In genomic region chr15:5238073-5238472, GRCm38 (mm10) we compare ENCODE assay signal across 25 mouse cellular contexts. TPM values are rescaled to one million over a fixed set of nuclear protein-coding genes. Genes with fewer than 3 reads are reported as not detected.
DNase-seq lines count a peak whose midpoint lies in the region; ATAC-seq and TF ChIP-seq lines count a peak whose summit lies in the region.
"Had no signal": no experiment of that assay in that cellular context is flagged by ENCODE, and none has a peak within 500 bp of the region (broad histone marks: within the 10 kb centered on the region; RNA-seq: fewer than 3 reads in every experiment).

No protein-coding gene starts in this region.

- in situ Hi-C loops in CH12.LX (cut with MboI; ENCODE audit: low pct_ligation_motif_present, low pct_unique_long_range_greater_than_20kb, low sequenced_read_pairs): loop anchor here (25.0 kb wide), 3 partner anchors 374 to 974 kb away; no protein-coding TSS in a partner anchor

- no peak for TF ChIP-seq POLR2A in CH12.LX (IDR thresholded peaks at IDR 0.05; ENCODE audit: low read depth, low read length)

- H3K4me2 ChIP-seq in heart, postnatal 0 days (ENCODE audit: low read depth, low read length): peak overlapping the region; percentile 0; the same call in 1 of the 2 replicates
- H3K4me2 ChIP-seq in heart, embryonic 12.5 days: no peak overlapping the region
- H3K4me2 ChIP-seq in CH12.LX (ENCODE audit: insufficient read depth, low read depth, poor library complexity, severe bottlenecking): peak overlapping the region; percentile 54
- H3K4me2 ChIP-seq: embryonic facial prominence, embryonic 13.5 days; heart, embryonic 15.5 days; hindbrain, embryonic 13.5 days; liver, embryonic 15.5 days; lung, embryonic 15.5 days; midbrain, embryonic 11.5 days; neural tube, embryonic 13.5 days had no signal

- peaks cover 19% of the 10 kb centered on the region for H3K4me1 ChIP-seq in heart, postnatal 0 days (ENCODE audit: control insufficient read depth, insufficient read depth)
- H3K4me1 ChIP-seq in heart, embryonic 12.5 days (replicated peaks): peaks cover 28% of the 10 kb centered on the region
- peaks cover 15 to 46% of the 10 kb centered on the region in 2 experiments; a peak in 3 of 4 replicates for H3K4me1 ChIP-seq in CH12.LX (ENCODE audit: control insufficient read depth in 1 of 2, insufficient read depth in 2 of 2)
- peaks cover 63% of the 10 kb centered on the region for H3K4me1 ChIP-seq in G1E (ENCODE audit: insufficient read depth, low read depth, low read length)

- no peak for TF ChIP-seq EP300 in heart, postnatal 0 days (IDR thresholded peaks at IDR 0.05; ENCODE audit: low read depth)
- TF ChIP-seq EP300 in CH12.LX (IDR thresholded peaks at IDR 0.05; ENCODE audit: low read length): no peak

- TF ChIP-seq CTCF in heart, postnatal 0 days (IDR thresholded peaks at IDR 0.05; ENCODE audit: low read depth): no peak
- TF ChIP-seq CTCF in CH12.LX (conservative IDR thresholded peaks at IDR 0.05 in 1 of 2, IDR thresholded peaks at IDR 0.05 in 1 of 2; ENCODE audit: low read depth in 2 of 2, low read length in 2 of 2) (no peak), G1E (IDR thresholded peaks at IDR 0.05; ENCODE audit: low read depth, low read length) (no peak)

- DNase-seq in heart, postnatal 0 days (ENCODE audit: low spot score): no peak
- DNase-seq in CH12.LX (ENCODE audit: extremely low read depth) (no peak), G1E (ENCODE audit: low spot score) (no peak)
- DNase-seq in induced T-regulatory cell, adult 2 months (ENCODE audit: low read depth): peak; percentile 55
- DNase-seq in kidney, adult 9 months: no peak
- DNase-seq in kidney, adult 18-20 months: no peak
- DNase-seq: adrenal gland, postnatal 14 days; cerebellum, adult 18-20 months; cerebellum, postnatal 10 days; forebrain, postnatal 0 days; gastrocnemius, postnatal 36 days; kidney, adult 8-10 months; layer of hippocampus, postnatal 36 days; left cerebral cortex, postnatal 4 days; lung, postnatal 36 days had no signal

- no peak for ATAC-seq in heart, postnatal 0 days (ENCODE audit: insufficient read depth, low read depth)
- ATAC-seq in heart, embryonic 12.5 days (ENCODE audit: insufficient number of reproducible peaks, low FRiP score): no peak
- ATAC-seq in G1E (ENCODE audit: extremely low read depth, insufficient number of reproducible peaks, low FRiP score, poor library complexity, severe bottlenecking): no peak
- ATAC-seq: forebrain, postnatal 0 days; midbrain, embryonic 16.5 days had no signal

- no peak overlapping the region for H3K9ac ChIP-seq in heart, postnatal 0 days (replicated peaks; ENCODE audit: low read depth, low read length)
- no peak overlapping the region for H3K9ac ChIP-seq in heart, embryonic 12.5 days
- 0 out of 2 replicates have a peak overlapping the region, but pooled peaks have one; percentile 13 for H3K9ac ChIP-seq in CH12.LX (ENCODE audit: insufficient read depth, low read depth)
- H3K9ac ChIP-seq: embryonic facial prominence, embryonic 13.5 days; forebrain, postnatal 0 days; heart, embryonic 15.5 days; hindbrain, embryonic 13.5 days; liver, embryonic 15.5 days; lung, embryonic 15.5 days; neural tube, embryonic 13.5 days had no signal

- H3K4me3 ChIP-seq in heart, postnatal 0 days (ENCODE audit: low read depth, low read length): no peak overlapping the region
- H3K4me3 ChIP-seq in heart, embryonic 12.5 days: no peak overlapping the region
- H3K4me3 ChIP-seq in CH12.LX (replicated peaks in 1 of 3; ENCODE audit: low read depth in 2 of 3, low read length in 2 of 3, poor library complexity in 1 of 3) (no peak overlapping the region), G1E (ENCODE audit: low read depth, low read length) (peak overlapping the region; percentile 67; the same call in 1 of the 2 replicates)
- H3K4me3 ChIP-seq: embryonic facial prominence, embryonic 13.5 days; forebrain, embryonic 10.5 days; heart, embryonic 15.5 days; hindbrain, embryonic 13.5 days; liver, embryonic 15.5 days; lung, embryonic 15.5 days; neural tube, embryonic 13.5 days had no signal

- peaks cover 17% of the 10 kb centered on the region for H3K27me3 ChIP-seq in heart, postnatal 0 days (ENCODE audit: control insufficient read depth, insufficient read depth, low read length)
- peaks cover 12% of the 10 kb centered on the region for H3K27me3 ChIP-seq in heart, embryonic 12.5 days (replicated peaks)
- no peaks in the 10 kb centered on the region for H3K27me3 ChIP-seq in CH12.LX (replicated peaks)
- no peaks in the 10 kb centered on the region for H3K27me3 ChIP-seq in G1E (ENCODE audit: insufficient read depth, low read length)

- H3K36me3 ChIP-seq in heart, postnatal 0 days (replicated peaks; ENCODE audit: control insufficient read depth, insufficient read depth, low read length): no peaks in the 10 kb centered on the region; the same call in 1 of the 2 replicates
- no peaks in the 10 kb centered on the region for H3K36me3 ChIP-seq in heart, embryonic 12.5 days
- H3K36me3 ChIP-seq in CH12.LX (replicated peaks in 1 of 2; ENCODE audit: control insufficient read depth in 1 of 2, insufficient read depth in 1 of 2, low read length in 1 of 2) (peaks cover 9 to 24% of the 10 kb centered on the region in 2 experiments), G1E (replicated peaks) (peaks cover 67% of the 10 kb centered on the region)
- H3K36me3 ChIP-seq: embryonic facial prominence, embryonic 13.5 days; forebrain, embryonic 10.5 days; heart, embryonic 15.5 days; hindbrain, embryonic 13.5 days; lung, embryonic 15.5 days; neural tube, embryonic 13.5 days had no signal

- no peak for TF ChIP-seq RAD21 in CH12.LX (IDR thresholded peaks at IDR 0.05; ENCODE audit: low read depth, low read length)

- H3K79me2 ChIP-seq in CH12.LX (replicated peaks; ENCODE audit: control insufficient read depth, extremely low read depth, insufficient read depth, poor library complexity, severe bottlenecking): peaks cover 12% of the 10 kb centered on the region

- dilution Hi-C loops in CH12.LX (cut with MboI; ENCODE audit: extremely low pct_ligation_motif_present, extremely low pct_unique_long_range_greater_than_20kb, low sequenced_read_pairs): no loop called here

- WGBS in heart, postnatal 0 days: 42% methylated on average over 7 of the region's 7 CpGs
- WGBS in heart, embryonic 12.5 days: 49% methylated on average over 7 of the region's 7 CpGs

- H3K9me3 ChIP-seq in heart, postnatal 0 days (replicated peaks; ENCODE audit: control insufficient read depth, low read length): no peaks in the 10 kb centered on the region
- no peaks in the 10 kb centered on the region for H3K9me3 ChIP-seq in heart, embryonic 12.5 days (replicated peaks)
- H3K9me3 ChIP-seq in CH12.LX (replicated peaks; ENCODE audit: low read length) (no peaks in the 10 kb centered on the region), G1E (replicated peaks) (no peaks in the 10 kb centered on the region)
- H3K9me3 ChIP-seq: embryonic facial prominence, embryonic 13.5 days; forebrain, embryonic 10.5 days; heart, embryonic 15.5 days; hindbrain, embryonic 13.5 days; liver, embryonic 15.5 days; lung, embryonic 15.5 days; neural tube, embryonic 13.5 days had no signal

- H3K27ac ChIP-seq in heart, postnatal 0 days (ENCODE audit: low read depth): no peak overlapping the region
- H3K27ac ChIP-seq in heart, embryonic 12.5 days (ENCODE audit: poor library complexity, severe bottlenecking): no peak overlapping the region
- no peak overlapping the region; the same call in 1 of the 2 replicates for H3K27ac ChIP-seq in CH12.LX (ENCODE audit: insufficient read depth, low read depth)
- H3K27ac ChIP-seq: embryonic facial prominence, embryonic 13.5 days; forebrain, embryonic 10.5 days; heart, embryonic 15.5 days; hindbrain, embryonic 13.5 days; liver, embryonic 15.5 days; lung, embryonic 15.5 days; neural tube, embryonic 13.5 days had no signal

TF ChIP-seq in CH12.LX, 34 proteins besides CTCF, POLR2A, EP300 and RAD21:
- TF ChIP-seq CHD1 (IDR thresholded peaks at IDR 0.05; ENCODE audit: low read depth, low read length): no peak
- 0 out of 2 replicates have a peak, but pooled peaks have one; percentile 0 for TF ChIP-seq SIN3A (IDR thresholded peaks at IDR 0.05; ENCODE audit: low read length)
- TF ChIP-seq ZMIZ1 (IDR thresholded peaks at IDR 0.05; ENCODE audit: low read depth, low read length): no peak
- TF ChIP-seq E2F4 (IDR thresholded peaks at IDR 0.05; ENCODE audit: insufficient replicate concordance, low read depth, low read length): no peak

RNA-seq across cellular contexts. Expression of gene Ptger4, which starts 5.9 kb away (rescaled TPM):
- 3.0 and 9.0 TPM in 2 replicates for total RNA-seq in heart, postnatal 0 days (2014; rRNA removed; ENCODE audit: low replicate concordance)
- 4.3 and 5.0 TPM in 2 replicates for polyA plus RNA-seq in heart, postnatal 0 days (2015; fragmentation: Nextera tagmentation; extraction: Ambion mirVana)
- 2.4 and 2.5 TPM in 2 replicates for polyA plus RNA-seq in heart, embryonic 12.5 days (2016; fragmentation: Nextera tagmentation; extraction: Ambion mirVana)
- total RNA-seq in CH12.LX (2012; rRNA removed) (4.2 and 6.5 TPM in 2 replicates), CH12.LX (2014; rRNA removed) (4.7 and 5.5 TPM in 2 replicates), G1E (2014; fragmentation: Nextera tagmentation) (19.4 and 20.5 TPM in 2 replicates), G1E (2017) (6.9 and 7.7 TPM in 2 replicates)
- polyA plus RNA-seq in CH12.LX (2012; ENCODE audit: insufficient read length, low read depth) (3.1 and 4.4 TPM in 2 replicates), G1E (2012) (14.9 and 15.9 TPM in 2 replicates)

RNA-seq across cellular contexts. Expression of gene Ttc33, which starts 52.7 kb away (rescaled TPM):
- 13.3 and 33.6 TPM in 2 replicates for total RNA-seq in heart, postnatal 0 days (2014; rRNA removed; ENCODE audit: low replicate concordance)
- 32.9 and 35.7 TPM in 2 replicates for polyA plus RNA-seq in heart, postnatal 0 days (2015; fragmentation: Nextera tagmentation; extraction: Ambion mirVana)
- polyA plus RNA-seq in heart, embryonic 12.5 days (2016; fragmentation: Nextera tagmentation; extraction: Ambion mirVana): 32.4 and 32.6 TPM in 2 replicates
- total RNA-seq in CH12.LX (2012; rRNA removed): 24.5 and 24.6 TPM in 2 replicates
- total RNA-seq in CH12.LX (2014; rRNA removed): 53.6 and 59.4 TPM in 2 replicates
- polyA plus RNA-seq in CH12.LX (2012; ENCODE audit: insufficient read length, low read depth): 34.8 and 55.7 TPM in 2 replicates
- 14.8 and 26.0 TPM in 2 replicates for total RNA-seq in G1E (2014; fragmentation: Nextera tagmentation)
- 63.5 and 64.7 TPM in 2 replicates for total RNA-seq in G1E (2017)
- 10.6 and 47.8 TPM in 2 replicates for polyA plus RNA-seq in G1E (2012)
